Mouse (Mus musculus) bone marrow macrophage, adult 2 months (primary cell): ENCODE data around the gene Ppp6r1. TPM values are rescaled to one million over a fixed set of nuclear protein-coding genes. Genes with fewer than 3 reads are reported as not detected.

Source experiments
- H3K27ac ChIP-seq: 2 replicates; pipeline ENCODE4 v1.5.1; 2012; ENCODE audit warnings: low read depth, low read length; ENCODE audit not compliant: insufficient read depth
- H3K4me1 ChIP-seq: 2 replicates; pipeline ENCODE4 v1.6.1; 2012; ENCODE audit warnings: low read length; ENCODE audit not compliant: control insufficient read depth, insufficient read depth
- H3K4me3 ChIP-seq: 2 replicates; pipeline ENCODE4 v1.5.1; 2012; ENCODE audit warnings: mild to moderate bottlenecking, low read length, moderate library complexity; ENCODE audit not compliant: insufficient read depth
- CTCF ChIP-seq: IDR thresholded peaks from 2 replicates; pipeline ENCODE4 v1.5.1; 2012; ENCODE audit warnings: low read depth, mild to moderate bottlenecking, low read length, moderate library complexity
- POLR2A ChIP-seq: IDR thresholded peaks from 2 replicates; pipeline ENCODE4 v1.6.1; 2012; ENCODE audit warnings: mild to moderate bottlenecking, low read depth, low read length, borderline replicate concordance
- polyA plus RNA-seq: library from polyadenylated mRNA; stranded (reverse); fragments of >200 nt; gene quantifications from 2 replicates; pipeline ENCODE4 v1.2.4, GENCODE M21; 2012; ENCODE audit not compliant: missing spikeins, insufficient read depth, insufficient read length

The Ppp6r1 gene
- polyA plus RNA-seq, 1 experiment, result 90.0 TPM

GRCm38 (mm10) chr7:4647992-4648391 is 10.8 kb downstream of the Ppp6r1 start:
- Histone ChIP-seq H3K4me3 (no peak overlapping the region), H3K4me1 (peaks cover 37% of the 10 kb centered on the region), H3K27ac (no peak overlapping the region)
- no peak for TF ChIP-seq POLR2A
- no peak for TF ChIP-seq CTCF

GRCm38 (mm10) chr7:4647291-4647690 is 11.5 kb downstream of the Ppp6r1 start:
- Histone ChIP-seq H3K4me1 (peaks cover 30% of the 10 kb centered on the region), H3K4me3 (no peak overlapping the region), H3K27ac (no peak overlapping the region)
- TF ChIP-seq CTCF, result no peak
- no peak for TF ChIP-seq POLR2A

GRCm38 (mm10) chr7:4646806-4647205 is 12.0 kb downstream of the Ppp6r1 start:
- TF ChIP-seq POLR2A, result no peak
- no peak for TF ChIP-seq CTCF
- no peak overlapping the region for H3K4me3 ChIP-seq
- peaks cover 25% of the 10 kb centered on the region for H3K4me1 ChIP-seq
- H3K27ac ChIP-seq, result no peak overlapping the region

GRCm38 (mm10) chr7:4643225-4643624 is 15.6 kb downstream of the Ppp6r1 start:
- H3K4me1 ChIP-seq, result peaks cover 13% of the 10 kb centered on the region
- no peak for TF ChIP-seq CTCF
- no peak for TF ChIP-seq POLR2A
- H3K4me3 ChIP-seq, result no peak overlapping the region

GRCm38 (mm10) chr7:4641956-4642355 is 16.9 kb downstream of the Ppp6r1 start:
- H3K4me3 ChIP-seq, result no peak overlapping the region
- H3K27ac ChIP-seq, result no peak overlapping the region
- TF ChIP-seq CTCF (no peak), POLR2A (no peak)
- H3K4me1 ChIP-seq, result peaks cover under 1% of the 10 kb centered on the region; the same call in 1 of the 2 replicates

More at GRCm38 (mm10) chr7:4643225-4643624, 15.6 kb downstream of the Ppp6r1 start:
- no peak overlapping the region for H3K27ac ChIP-seq

- no peak overlapping the region for H3K27ac ChIP-seq
- TF ChIP-seq POLR2A (no peak), CTCF (no peak)
- H3K4me3 ChIP-seq, result no peak overlapping the region
- H3K4me1 ChIP-seq, result 0 out of 2 replicates have a peak, but pooled peaks cover 6% of the 10 kb centered on the region
Observed at GRCm38 (mm10) chr7:4641155-4641554, 17.7 kb downstream of the Ppp6r1 start.

- Histone ChIP-seq H3K4me1 (0 out of 2 replicates have a peak, but pooled peaks cover 6% of the 10 kb centered on the region), H3K4me3 (no peak overlapping the region), H3K27ac (no peak overlapping the region)
- TF ChIP-seq CTCF (no peak), POLR2A (no peak)
Observed at GRCm38 (mm10) chr7:4636179-4636578, 22.6 kb downstream of the Ppp6r1 start.

GRCm38 (mm10) chr7:4631031-4631430 is 27.8 kb downstream of the Ppp6r1 start, which contains the start of gene Tmem86b:
Gene Tmem86b (minus strand): TSS chr7:4631422.
- Histone ChIP-seq H3K27ac (no peak within 1 kb of the TSS), H3K4me3 (no peak within 1 kb of the TSS), H3K4me1 (no peaks in the 10 kb centered on the region)
- no peak for TF ChIP-seq POLR2A
- TF ChIP-seq CTCF, result no peak

GRCm38 (mm10) chr7:4630198-4630597 is 28.6 kb downstream of the Ppp6r1 start:
- Histone ChIP-seq H3K27ac (no peak overlapping the region), H3K4me1 (no peaks in the 10 kb centered on the region), H3K4me3 (no peak overlapping the region)
- TF ChIP-seq CTCF, result no peak
- no peak for TF ChIP-seq POLR2A

GRCm38 (mm10) chr7:4629586-4629985 is 29.2 kb downstream of the Ppp6r1 start:
- TF ChIP-seq POLR2A, result no peak
- no peak for TF ChIP-seq CTCF
- Histone ChIP-seq H3K27ac (no peak overlapping the region), H3K4me3 (no peak overlapping the region), H3K4me1 (no peaks in the 10 kb centered on the region)

- TF ChIP-seq POLR2A (no peak), CTCF (no peak)
Observed at GRCm38 (mm10) chr7:4625928-4626327, 32.9 kb downstream of the Ppp6r1 start.

More at GRCm38 (mm10) chr7:4625928-4626327, 32.9 kb downstream of the Ppp6r1 start:
- Histone ChIP-seq H3K4me1 (no peaks in the 10 kb centered on the region), H3K27ac (no peak overlapping the region), H3K4me3 (no peak overlapping the region)
